Mouse (Mus musculus): ENCODE measurements around the gene Fam19a2. TPM values are rescaled to one million over a fixed set of nuclear protein-coding genes. Genes with fewer than 3 reads are reported as not detected.

The Fam19a2 gene
- polyA plus RNA-seq, 1 experiment from 2014 or later = 5.3 TPM

DNA sequence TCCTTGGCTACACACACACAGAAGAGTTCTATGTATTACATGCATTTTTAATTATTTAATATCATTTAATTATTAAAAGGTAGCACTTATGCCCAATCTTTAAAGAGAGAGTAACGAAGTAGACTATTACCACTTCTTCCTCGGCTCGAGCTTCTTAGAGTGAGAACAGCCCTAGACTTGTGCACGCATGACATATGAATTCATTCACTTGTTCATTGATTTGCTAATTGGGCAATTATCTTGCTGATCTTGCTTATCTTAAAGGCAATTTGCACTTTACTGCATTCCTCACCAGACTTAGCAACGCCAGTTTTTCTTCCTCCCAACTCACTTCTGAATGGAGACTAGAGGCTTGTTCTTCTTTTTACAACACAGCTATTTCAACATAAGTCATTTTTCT lies 196.7 kb downstream of the Fam19a2 start:
- no peaks in the 10 kb centered on the region for H3K36me3 ChIP-seq (ENCODE audit: control insufficient read depth, insufficient read depth, low read length)
- H3K27me3 ChIP-seq (ENCODE audit: control insufficient read depth, insufficient read depth, low read length) = no peaks in the 10 kb centered on the region
- H3K9ac ChIP-seq (ENCODE audit: low read depth, low read length) = no peak overlapping the region
- no peak overlapping the region for H3K27ac ChIP-seq (ENCODE audit: low read depth, low read length)
- H3K4me2 ChIP-seq (replicated peaks; ENCODE audit: low read depth, low read length) = no peak overlapping the region
- 76% methylated on average over 5 of the region's 5 CpGs for WGBS
- ATAC-seq (ENCODE audit: low FRiP score, low TSS enrichment) = no peak
- no peaks in the 10 kb centered on the region for H3K9me3 ChIP-seq (ENCODE audit: control insufficient read depth, low read length)
- no peaks in the 10 kb centered on the region for H3K4me1 ChIP-seq (ENCODE audit: control insufficient read depth, insufficient read depth, low read length)
- H3K4me3 ChIP-seq (ENCODE audit: low read length) = no peak overlapping the region

DNA sequence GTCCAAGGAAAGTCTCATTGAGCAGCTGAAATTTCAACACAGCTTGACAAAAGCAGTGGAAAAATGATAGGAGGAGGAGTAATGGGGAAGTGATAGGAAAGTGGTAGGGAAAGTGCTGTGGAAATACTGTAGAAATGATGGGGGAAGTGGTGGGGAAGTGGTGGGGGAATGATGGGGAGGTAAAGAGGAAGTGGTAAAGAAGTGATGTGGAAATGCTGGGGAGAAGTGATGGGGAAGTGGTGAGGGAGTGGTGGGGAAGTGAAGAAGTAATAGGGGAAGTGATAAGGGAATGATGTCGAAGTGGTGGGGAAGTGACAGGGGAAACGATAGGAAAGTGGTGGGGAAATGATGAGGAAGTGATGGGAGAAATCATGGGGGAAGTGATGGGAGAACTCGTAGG lies 198.5 kb downstream of the Fam19a2 start:
- H3K27me3 ChIP-seq (ENCODE audit: control insufficient read depth, insufficient read depth, low read length) = no peaks in the 10 kb centered on the region
- no peak overlapping the region for H3K27ac ChIP-seq (ENCODE audit: low read depth, low read length)
- ATAC-seq (ENCODE audit: low FRiP score, low TSS enrichment) = no peak
- H3K4me1 ChIP-seq (ENCODE audit: control insufficient read depth, insufficient read depth, low read length) = no peaks in the 10 kb centered on the region
- H3K9ac ChIP-seq (ENCODE audit: low read depth, low read length) = no peak overlapping the region
- WGBS = 85% methylated on average over 3 of the region's 3 CpGs
- no peaks in the 10 kb centered on the region for H3K36me3 ChIP-seq (ENCODE audit: control insufficient read depth, insufficient read depth, low read length)
- H3K4me3 ChIP-seq (ENCODE audit: low read length) = no peak overlapping the region
- H3K9me3 ChIP-seq (ENCODE audit: control insufficient read depth, low read length) = no peaks in the 10 kb centered on the region
- H3K4me2 ChIP-seq (replicated peaks; ENCODE audit: low read depth, low read length) = no peak overlapping the region

DNA sequence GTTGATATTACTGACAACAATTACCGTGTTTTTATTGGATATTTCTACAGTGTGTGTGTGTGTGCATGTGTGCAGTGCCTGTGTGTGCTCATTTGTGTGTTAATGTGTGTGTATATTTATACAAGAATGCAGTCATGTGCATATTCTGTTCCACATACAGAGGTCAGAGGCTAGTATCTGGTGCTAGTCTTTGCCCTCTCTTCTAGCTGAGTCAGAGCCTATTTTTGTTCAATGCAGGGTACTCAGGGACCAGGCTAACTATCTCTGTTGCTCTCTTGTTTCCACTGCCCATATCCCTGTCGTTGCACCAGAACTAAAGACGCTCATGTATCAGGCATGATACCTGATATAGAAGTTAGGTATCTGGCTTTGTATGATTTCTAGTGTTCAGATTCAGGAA lies 251.0 kb downstream of the Fam19a2 start:
- Histone ChIP-seq H3K4me1 (ENCODE audit: control insufficient read depth, insufficient read depth, low read length) (peaks cover 3% of the 10 kb centered on the region; the same call in 1 of the 2 replicates), H3K9ac (ENCODE audit: low read depth, low read length) (no peak overlapping the region), H3K27me3 (ENCODE audit: control insufficient read depth, insufficient read depth, low read length) (no peaks in the 10 kb centered on the region), H3K4me3 (ENCODE audit: low read length) (no peak overlapping the region), H3K27ac (ENCODE audit: low read depth, low read length) (no peak overlapping the region), H3K9me3 (ENCODE audit: control insufficient read depth, low read length) (no peaks in the 10 kb centered on the region), H3K36me3 (ENCODE audit: control insufficient read depth, insufficient read depth, low read length) (no peaks in the 10 kb centered on the region), H3K4me2 (replicated peaks; ENCODE audit: low read depth, low read length) (no peak overlapping the region)
- WGBS = 91% methylated on average over 3 of the region's 3 CpGs
- ATAC-seq (ENCODE audit: low FRiP score, low TSS enrichment) = no peak

DNA sequence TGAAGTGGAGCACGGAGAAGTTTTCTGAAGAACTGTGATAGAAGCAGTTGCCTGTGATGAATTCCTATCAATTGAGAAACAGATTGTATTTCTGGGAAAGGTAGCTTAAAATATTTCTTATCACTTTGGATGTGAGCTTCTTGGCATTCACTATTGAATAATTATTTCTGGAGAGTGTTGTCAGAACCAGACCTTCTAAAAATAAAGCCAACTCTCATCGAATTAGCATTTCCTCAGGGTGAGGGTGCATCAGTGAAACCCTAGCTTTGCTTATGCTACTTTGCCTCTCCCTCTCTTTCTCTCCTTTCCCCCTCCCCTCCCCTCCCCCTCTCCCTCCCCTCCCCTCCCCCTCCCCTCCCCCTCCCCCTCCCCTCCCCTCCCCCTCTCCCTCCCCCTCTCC lies 256.8 kb downstream of the Fam19a2 start:
- H3K36me3 ChIP-seq (ENCODE audit: control insufficient read depth, insufficient read depth, low read length) = no peaks in the 10 kb centered on the region
- no peak overlapping the region for H3K27ac ChIP-seq (ENCODE audit: low read depth, low read length)
- no peaks in the 10 kb centered on the region for H3K4me1 ChIP-seq (ENCODE audit: control insufficient read depth, insufficient read depth, low read length)
- H3K4me3 ChIP-seq (ENCODE audit: low read length) = no peak overlapping the region
- ATAC-seq (ENCODE audit: low FRiP score, low TSS enrichment) = no peak
- H3K4me2 ChIP-seq (replicated peaks; ENCODE audit: low read depth, low read length) = no peak overlapping the region
- H3K27me3 ChIP-seq (ENCODE audit: control insufficient read depth, insufficient read depth, low read length) = no peaks in the 10 kb centered on the region
- no peak overlapping the region for H3K9ac ChIP-seq (ENCODE audit: low read depth, low read length)
- H3K9me3 ChIP-seq (ENCODE audit: control insufficient read depth, low read length) = 0 out of 2 replicates have a peak, but pooled peaks cover 4% of the 10 kb centered on the region
- 78% methylated on average over 2 of the region's 2 CpGs for WGBS

DNA sequence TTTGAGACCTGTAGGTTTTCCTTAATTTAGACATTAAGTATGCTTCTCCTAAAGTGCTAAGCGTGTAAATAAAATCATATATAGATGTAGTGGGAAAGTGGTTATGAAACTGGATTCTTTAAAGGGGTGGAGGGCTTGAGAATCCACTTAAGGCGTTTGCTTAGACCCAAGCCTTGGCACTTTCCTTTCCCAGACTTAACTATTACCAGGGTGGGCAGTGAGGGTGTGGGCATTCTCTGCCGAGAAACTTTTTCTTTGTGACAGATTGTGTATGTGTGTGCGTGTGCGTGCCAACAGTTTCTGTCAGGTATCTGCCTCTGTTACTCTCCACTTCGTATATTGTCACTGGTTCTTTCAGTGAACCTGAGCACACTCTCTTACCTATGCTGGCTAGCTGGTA lies 257.4 kb downstream of the Fam19a2 start:
- 94% methylated on average over 6 of the region's 6 CpGs for WGBS
- Histone ChIP-seq H3K36me3 (ENCODE audit: control insufficient read depth, insufficient read depth, low read length) (no peaks in the 10 kb centered on the region), H3K4me2 (replicated peaks; ENCODE audit: low read depth, low read length) (no peak overlapping the region), H3K27ac (ENCODE audit: low read depth, low read length) (no peak overlapping the region), H3K4me3 (ENCODE audit: low read length) (no peak overlapping the region), H3K9me3 (ENCODE audit: control insufficient read depth, low read length) (0 out of 2 replicates have a peak, but pooled peaks cover 4% of the 10 kb centered on the region), H3K27me3 (ENCODE audit: control insufficient read depth, insufficient read depth, low read length) (no peaks in the 10 kb centered on the region), H3K4me1 (ENCODE audit: control insufficient read depth, insufficient read depth, low read length) (no peaks in the 10 kb centered on the region), H3K9ac (ENCODE audit: low read depth, low read length) (no peak overlapping the region)
- ATAC-seq (ENCODE audit: low FRiP score, low TSS enrichment) = no peak

DNA sequence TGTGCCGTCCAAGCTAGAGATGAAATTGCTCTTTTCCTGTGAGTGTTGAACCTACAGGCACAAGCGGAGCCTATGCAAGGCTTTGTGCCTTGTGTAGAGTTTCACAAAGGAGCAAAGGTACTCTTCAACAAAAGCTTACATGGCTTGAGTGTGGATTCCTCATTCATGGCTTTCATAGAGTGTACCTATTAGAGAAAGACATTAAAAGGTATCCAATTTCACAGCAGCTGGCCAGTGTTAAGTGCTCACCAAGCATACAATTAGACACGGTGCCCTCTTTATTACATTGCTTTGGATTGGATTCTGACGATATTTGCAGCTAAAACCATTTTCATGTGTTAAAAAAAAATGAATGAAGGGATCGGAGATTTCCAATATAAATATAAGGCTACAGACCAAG lies 261.6 kb downstream of the Fam19a2 start:
- WGBS = 58% methylated on average over 5 of the region's 5 CpGs
- no peak overlapping the region for H3K4me3 ChIP-seq (ENCODE audit: low read length)
- H3K36me3 ChIP-seq (ENCODE audit: control insufficient read depth, insufficient read depth, low read length) = no peaks in the 10 kb centered on the region
- no peaks in the 10 kb centered on the region for H3K4me1 ChIP-seq (ENCODE audit: control insufficient read depth, insufficient read depth, low read length)
- 0 out of 2 replicates have a peak, but pooled peaks cover 4% of the 10 kb centered on the region for H3K9me3 ChIP-seq (ENCODE audit: control insufficient read depth, low read length)
- H3K27ac ChIP-seq (ENCODE audit: low read depth, low read length) = no peak overlapping the region
- H3K27me3 ChIP-seq (ENCODE audit: control insufficient read depth, insufficient read depth, low read length) = no peaks in the 10 kb centered on the region
- H3K9ac ChIP-seq (ENCODE audit: low read depth, low read length) = no peak overlapping the region
- no peak; the same call in 1 of the 2 replicates for ATAC-seq (ENCODE audit: low FRiP score, low TSS enrichment)
- H3K4me2 ChIP-seq (replicated peaks; ENCODE audit: low read depth, low read length) = no peak overlapping the region

DNA sequence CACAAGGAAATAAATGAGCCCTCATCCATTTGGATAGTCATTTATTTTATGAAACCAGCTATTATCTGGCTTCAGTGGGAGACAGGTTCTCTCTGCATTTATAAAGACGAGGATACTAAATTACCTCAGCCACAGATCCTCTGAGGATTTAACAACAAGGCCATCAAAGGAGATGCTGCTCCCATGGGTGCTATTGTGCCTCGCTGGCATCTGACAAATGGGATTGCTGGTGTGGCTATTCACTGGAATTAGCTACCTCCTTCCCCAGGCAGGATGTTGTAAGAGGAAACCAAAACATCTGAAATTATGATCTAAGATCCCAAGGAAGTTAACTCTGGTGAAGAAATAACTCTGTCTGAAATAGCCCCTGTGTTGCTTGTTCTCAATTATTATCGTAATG lies 262.3 kb downstream of the Fam19a2 start:
- no peaks in the 10 kb centered on the region for H3K36me3 ChIP-seq (ENCODE audit: control insufficient read depth, insufficient read depth, low read length)
- no peak for ATAC-seq (ENCODE audit: low FRiP score, low TSS enrichment)
- H3K27me3 ChIP-seq (ENCODE audit: control insufficient read depth, insufficient read depth, low read length) = no peaks in the 10 kb centered on the region
- H3K27ac ChIP-seq (ENCODE audit: low read depth, low read length) = no peak overlapping the region
- 39% methylated on average over 3 of the region's 3 CpGs for WGBS
- no peak overlapping the region for H3K4me3 ChIP-seq (ENCODE audit: low read length)
- H3K9me3 ChIP-seq (ENCODE audit: control insufficient read depth, low read length) = 0 out of 2 replicates have a peak, but pooled peaks cover 4% of the 10 kb centered on the region
- H3K4me2 ChIP-seq (replicated peaks; ENCODE audit: low read depth, low read length) = no peak overlapping the region
- H3K9ac ChIP-seq (ENCODE audit: low read depth, low read length) = no peak overlapping the region
- H3K4me1 ChIP-seq (ENCODE audit: control insufficient read depth, insufficient read depth, low read length) = no peaks in the 10 kb centered on the region

DNA sequence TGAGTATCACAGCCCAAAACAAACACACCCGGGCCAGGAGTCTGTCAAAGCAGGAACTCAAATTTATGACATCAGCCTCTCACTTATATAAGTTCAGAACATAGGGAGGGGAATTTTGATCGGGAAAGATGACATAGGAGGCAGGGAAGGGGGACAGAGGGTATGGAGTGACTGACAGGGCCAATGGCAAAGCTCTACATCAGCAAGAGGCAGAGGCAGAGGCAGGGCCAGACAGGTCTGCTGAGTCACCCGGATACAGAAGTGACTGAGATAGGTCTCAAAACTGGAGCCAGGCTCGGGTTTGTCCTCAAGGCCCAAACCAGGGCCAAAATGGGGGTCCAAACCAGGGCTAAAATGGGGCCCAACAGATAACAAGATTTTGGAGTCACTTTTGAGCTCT lies 272.3 kb downstream of the Fam19a2 start:
- Histone ChIP-seq H3K4me1 (ENCODE audit: control insufficient read depth, insufficient read depth, low read length) (no peaks in the 10 kb centered on the region), H3K27ac (ENCODE audit: low read depth, low read length) (no peak overlapping the region), H3K9ac (ENCODE audit: low read depth, low read length) (no peak overlapping the region), H3K4me3 (ENCODE audit: low read length) (no peak overlapping the region), H3K9me3 (ENCODE audit: control insufficient read depth, low read length) (no peaks in the 10 kb centered on the region), H3K36me3 (ENCODE audit: control insufficient read depth, insufficient read depth, low read length) (no peaks in the 10 kb centered on the region), H3K27me3 (ENCODE audit: control insufficient read depth, insufficient read depth, low read length) (no peaks in the 10 kb centered on the region), H3K4me2 (replicated peaks; ENCODE audit: low read depth, low read length) (no peak overlapping the region)
- 43% methylated on average over 4 of the region's 4 CpGs for WGBS
- no peak for ATAC-seq (ENCODE audit: low FRiP score, low TSS enrichment)

DNA sequence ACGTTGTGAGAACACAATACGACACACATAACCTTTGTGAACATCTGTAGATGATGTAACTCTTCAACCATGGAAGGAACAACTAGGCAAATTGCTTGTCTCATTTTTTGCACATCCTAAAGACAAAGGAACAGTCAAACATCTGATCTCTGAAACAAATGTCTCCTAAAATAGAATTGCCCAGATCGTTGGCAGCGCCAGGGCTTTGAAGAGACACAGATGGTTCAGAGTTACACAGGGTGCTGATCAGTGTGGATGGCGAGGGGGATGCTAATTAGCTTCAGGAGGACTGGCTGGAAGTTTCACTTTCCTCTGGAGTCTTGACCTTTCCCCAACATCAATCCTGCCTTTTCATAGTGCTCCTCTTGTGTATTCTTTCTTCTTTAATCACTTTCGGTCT lies 284.6 kb downstream of the Fam19a2 start:
- WGBS = 52% methylated on average over 6 of the region's 6 CpGs
- H3K9me3 ChIP-seq (ENCODE audit: control insufficient read depth, low read length) = no peaks in the 10 kb centered on the region
- H3K27ac ChIP-seq (ENCODE audit: low read depth, low read length) = no peak overlapping the region
- H3K27me3 ChIP-seq (ENCODE audit: control insufficient read depth, insufficient read depth, low read length) = no peaks in the 10 kb centered on the region
- H3K4me2 ChIP-seq (replicated peaks; ENCODE audit: low read depth, low read length) = no peak overlapping the region
- H3K4me1 ChIP-seq (ENCODE audit: control insufficient read depth, insufficient read depth, low read length) = no peaks in the 10 kb centered on the region
- no peaks in the 10 kb centered on the region for H3K36me3 ChIP-seq (ENCODE audit: control insufficient read depth, insufficient read depth, low read length)
- H3K4me3 ChIP-seq (ENCODE audit: low read length) = no peak overlapping the region
- ATAC-seq (ENCODE audit: low FRiP score, low TSS enrichment) = no peak
- no peak overlapping the region for H3K9ac ChIP-seq (ENCODE audit: low read depth, low read length)

Data from kidney, embryonic 14.5 days (tissue).